Mouse (Mus musculus): Measurements from ENCODE around the gene Sucla2.
"Not testable (repeated sequence)": the region's sequence is repeated elsewhere in the genome, so short reads cannot be mapped to it uniquely, and the experiment has no call there.

The Sucla2 gene

DNA sequence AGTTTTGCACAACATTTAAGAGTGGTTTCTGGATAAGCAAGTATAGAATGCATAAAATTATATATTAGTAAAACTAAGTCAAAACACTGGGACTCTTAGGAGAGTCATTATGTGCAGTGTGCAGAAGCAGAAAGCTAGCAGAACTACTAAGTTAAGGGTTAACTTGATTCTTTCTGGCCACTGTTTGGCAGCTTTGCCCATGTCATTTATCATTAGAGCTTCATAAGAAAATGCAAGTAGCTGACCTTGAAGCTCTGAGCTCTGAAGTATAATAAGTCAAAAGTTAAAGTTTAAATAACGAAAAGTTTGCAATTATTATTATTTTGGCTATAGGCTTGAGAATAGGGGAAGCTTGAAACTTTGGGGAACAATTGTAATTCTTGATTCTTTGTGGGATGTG, 89.8 kb downstream of the Sucla2 start:
- DNase-seq = not testable (repeated sequence)

DNA sequence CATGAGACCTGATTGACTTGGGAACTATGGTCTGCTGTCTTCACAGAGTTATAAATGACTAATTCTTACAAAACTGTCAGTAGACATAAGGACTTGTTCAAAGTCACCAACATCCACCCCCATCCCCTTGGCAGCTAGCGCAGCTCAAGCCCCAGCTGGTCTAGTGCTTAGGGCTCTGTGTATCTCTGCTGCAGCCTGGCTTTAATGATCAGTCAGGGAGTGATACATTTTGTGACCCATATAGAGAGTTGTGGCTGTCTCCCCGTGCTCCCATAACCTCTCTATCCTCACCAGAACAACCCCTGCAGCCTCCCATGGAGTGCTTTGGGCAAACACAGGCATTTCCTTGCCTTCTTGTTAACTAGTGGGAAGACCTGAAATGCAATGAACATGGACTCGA, 95.8 kb downstream of the Sucla2 start:
- no peak for DNase-seq

GRCm38 (mm10) chr14:73622988-73623387, 97.9 kb downstream of the Sucla2 start:
- DNase-seq = no peak

DNA sequence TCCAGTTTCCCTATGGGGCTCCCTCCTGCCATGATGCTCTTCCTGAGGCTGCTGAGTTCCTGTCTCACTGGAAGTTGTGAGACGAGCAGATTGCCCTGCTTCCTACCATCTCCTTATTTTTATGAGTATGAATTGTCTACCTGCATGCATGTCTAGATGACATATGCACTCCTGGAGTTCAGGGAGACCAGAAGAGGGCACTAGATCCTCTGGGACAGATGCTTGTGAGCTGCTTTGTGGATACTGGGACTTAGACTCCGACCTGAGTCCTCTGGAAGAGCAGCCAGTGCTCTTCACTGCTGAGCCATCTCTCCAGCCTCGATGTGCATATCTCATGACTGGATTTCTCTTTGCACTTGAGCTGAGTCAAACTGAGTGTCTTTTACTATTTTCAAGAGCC, 100.3 kb downstream of the Sucla2 start:
- DNase-seq = no peak

GRCm38 (mm10) chr14:73631511-73631910, 106.4 kb downstream of the Sucla2 start:
- DNase-seq = no peak

- DNase-seq = no peak
Observed at GRCm38 (mm10) chr14:73632648-73633263, 107.6 kb downstream of the Sucla2 start.

DNA sequence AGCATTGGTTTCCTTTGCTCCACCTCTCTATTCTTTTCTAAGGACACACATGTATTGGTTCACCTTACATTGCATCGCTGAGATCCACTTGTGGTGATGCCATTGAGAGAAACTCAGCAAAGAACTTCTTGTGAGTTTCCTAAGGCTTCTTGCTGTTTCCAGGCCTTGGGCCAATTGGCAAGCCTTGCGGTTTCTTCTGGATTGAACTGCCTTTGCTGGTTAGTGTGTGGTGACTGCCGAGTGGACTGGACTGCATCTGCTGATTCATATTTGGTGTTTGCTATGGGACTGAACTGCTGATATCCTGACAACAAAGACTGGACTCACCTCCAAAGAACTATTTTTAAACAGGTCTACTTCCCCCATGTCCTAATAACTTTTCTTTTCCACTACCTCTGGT, 109.2 kb downstream of the Sucla2 start:
- no peak for DNase-seq

DNA sequence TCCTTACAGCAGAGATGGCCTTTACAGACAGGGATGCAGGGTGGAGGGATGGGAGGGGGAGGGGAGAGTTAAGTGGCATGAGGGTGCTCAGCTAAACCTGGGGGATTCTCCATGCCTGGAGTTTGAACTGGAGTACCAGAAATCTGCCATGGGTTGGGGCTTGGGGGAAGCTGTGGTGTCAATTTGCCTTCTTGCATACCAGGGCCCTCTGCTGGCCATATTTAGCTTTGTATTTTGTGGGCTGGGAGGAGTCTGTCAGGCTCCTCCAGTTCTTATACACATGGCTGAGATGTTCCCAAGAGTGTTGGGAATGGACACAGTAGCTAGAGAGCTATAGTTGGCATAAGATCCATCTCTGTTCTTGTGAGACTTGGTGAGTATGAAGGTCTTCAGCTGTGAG, 112.3 kb downstream of the Sucla2 start:
- DNase-seq = no peak

Data from thymus, adult 18-20 months (tissue).